Mouse (Mus musculus) testis, adult 2 months (tissue): ENCODE measurements at regions not wholly inside any gene's neighbourhood (a gene's known extent, or its start where the extent isn't known, plus 50 kb on each side); places are given as distances from the start of the nearest gene placed in this dataset.

ENCODE experiments used
- H3K27ac ChIP-seq: fragments of 200-500 bp; 2 replicates; pipeline ENCODE4 v1.5.1; 2012; ENCODE audit warnings: low read depth, low read length; ENCODE audit not compliant: control insufficient read depth, insufficient read depth
- H3K27me3 ChIP-seq: fragments of 200-500 bp; 2 replicates; pipeline ENCODE4 v1.6.1; 2012; ENCODE audit warnings: mild to moderate bottlenecking, low read length, moderate library complexity; ENCODE audit not compliant: control insufficient read depth, insufficient read depth
- H3K36me3 ChIP-seq: fragments of 200-500 bp; 2 replicates; pipeline ENCODE4 v1.6.1; 2012; ENCODE audit warnings: mild to moderate bottlenecking, low read length; ENCODE audit not compliant: control insufficient read depth, insufficient read depth
- H3K4me1 ChIP-seq: fragments of 200-500 bp; 2 replicates; pipeline ENCODE4 v1.6.1; 2012; ENCODE audit warnings: low read length; ENCODE audit not compliant: control insufficient read depth, insufficient read depth
- H3K4me3 ChIP-seq: fragments of 200-500 bp; 2 replicates; pipeline ENCODE4 v1.5.1; 2012; ENCODE audit warnings: low read depth, mild to moderate bottlenecking, low read length, moderate library complexity, mixed read lengths; ENCODE audit not compliant: control insufficient read depth
- CTCF ChIP-seq: fragments of 200-500 bp; IDR thresholded peaks from 2 replicates; pipeline ENCODE4 v1.5.1; 2012; ENCODE audit warnings: low read depth, mild to moderate bottlenecking, inconsistent platforms, low read length, moderate library complexity; ENCODE audit not compliant: control insufficient read depth, insufficient read depth, insufficient replicate concordance
- POLR2A ChIP-seq: fragments of 200-500 bp; IDR thresholded peaks from 2 replicates; pipeline ENCODE4 v1.6.1; 2012; ENCODE audit warnings: low read depth, mild to moderate bottlenecking, inconsistent platforms, low read length, moderate library complexity; ENCODE audit not compliant: control insufficient read depth

- TF ChIP-seq POLR2A (no peak), CTCF (no peak)
- Histone ChIP-seq H3K4me1 (no peaks in the 10 kb centered on the region), H3K27ac (no peak overlapping the region), H3K36me3 (no peaks in the 10 kb centered on the region), H3K27me3 (no peaks in the 10 kb centered on the region), H3K4me3 (no peak overlapping the region)
Measured at GRCm38 (mm10) chr5:64486761-64487160, 316.4 kb upstream of the Klf3 start.

- H3K27me3 ChIP-seq = no peaks in the 10 kb centered on the region
- H3K4me3 ChIP-seq = no peak overlapping the region
- TF ChIP-seq CTCF = no peak
- TF ChIP-seq POLR2A = no peak
- H3K4me1 ChIP-seq = no peaks in the 10 kb centered on the region
- no peak overlapping the region for H3K27ac ChIP-seq
- H3K36me3 ChIP-seq = no peaks in the 10 kb centered on the region
Measured at GRCm38 (mm10) chr5:64487698-64488398, 315.3 kb upstream of the Klf3 start.

DNA sequence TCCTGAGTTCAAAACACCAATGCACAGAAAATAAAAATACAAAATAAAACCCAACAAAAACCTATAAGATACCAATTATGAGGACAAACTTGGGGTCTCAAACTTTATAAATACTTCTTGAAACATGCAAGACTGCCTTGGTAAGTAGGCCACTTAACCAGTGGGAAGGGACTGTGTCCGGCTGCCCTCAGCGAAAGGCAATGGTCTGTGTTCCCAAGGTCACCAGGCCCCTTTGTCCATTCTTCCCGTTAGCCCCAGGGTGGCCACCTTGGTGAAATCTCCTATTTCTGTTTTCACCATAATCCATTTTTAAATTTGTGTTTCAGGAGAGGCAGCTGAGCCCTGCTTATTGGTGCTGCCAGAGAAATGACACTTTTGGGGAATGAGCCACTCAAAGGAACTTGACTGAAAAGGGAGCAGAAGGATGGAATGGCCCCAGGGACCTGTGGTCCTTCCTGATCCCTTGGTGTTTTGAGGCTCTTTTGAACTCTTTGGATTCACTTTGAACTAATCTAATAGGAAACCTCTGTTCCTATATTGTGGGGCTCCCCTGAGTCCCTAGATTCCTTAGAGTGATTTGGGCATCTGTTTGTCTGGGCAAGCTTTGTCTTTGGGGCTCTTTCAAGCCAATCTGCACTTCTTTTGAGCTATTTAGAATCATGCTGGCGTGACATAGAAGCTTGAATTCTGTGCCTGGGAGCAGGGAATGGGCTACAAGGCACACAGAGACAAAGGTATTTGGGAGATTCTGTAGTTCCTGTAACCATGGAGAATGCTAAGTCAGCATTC lies 313.3 kb upstream of the Klf3 start:
- Histone ChIP-seq H3K36me3 (no peaks in the 10 kb centered on the region), H3K27me3 (no peaks in the 10 kb centered on the region), H3K4me3 (no peak overlapping the region), H3K4me1 (no peaks in the 10 kb centered on the region), H3K27ac (no peak overlapping the region)
- TF ChIP-seq POLR2A = no peak
- no peak for TF ChIP-seq CTCF

DNA sequence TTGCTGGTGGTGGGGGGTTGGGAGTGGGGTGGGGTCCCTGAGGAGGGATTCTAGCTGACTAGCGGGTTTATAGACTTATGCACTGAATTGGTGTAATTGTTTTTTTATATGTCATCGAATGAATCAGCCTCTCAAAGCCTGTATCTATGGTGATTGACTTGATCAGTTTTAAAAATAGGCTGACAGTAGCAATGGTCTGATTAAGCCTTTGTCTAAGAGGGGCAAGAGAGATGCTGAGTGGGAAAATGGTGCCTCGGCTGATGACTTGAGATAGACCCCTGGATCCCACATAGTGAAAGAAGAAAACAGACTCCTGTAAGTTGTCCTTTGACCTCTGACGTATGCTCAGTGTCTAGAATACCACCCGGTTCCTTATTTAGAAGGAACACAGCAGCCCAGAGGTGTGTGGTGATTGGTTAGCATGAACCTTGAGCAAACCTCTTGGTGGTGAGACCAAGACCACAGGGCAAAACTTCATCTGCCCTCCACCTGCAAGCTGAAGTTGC lies 312.7 kb upstream of the Klf3 start:
- no peaks in the 10 kb centered on the region for H3K4me1 ChIP-seq
- TF ChIP-seq CTCF (no peak), POLR2A (no peak)
- H3K27ac ChIP-seq = no peak overlapping the region
- peak overlapping the region; percentile 34 for H3K4me3 ChIP-seq
- H3K36me3 ChIP-seq = no peaks in the 10 kb centered on the region
- H3K27me3 ChIP-seq = no peaks in the 10 kb centered on the region

GRCm38 (mm10) chr5:64494429-64494828 lies 308.8 kb upstream of the Klf3 start:
- TF ChIP-seq CTCF (no peak), POLR2A (no peak)
- Histone ChIP-seq H3K27me3 (no peaks in the 10 kb centered on the region), H3K27ac (no peak overlapping the region), H3K4me1 (no peaks in the 10 kb centered on the region), H3K36me3 (no peaks in the 10 kb centered on the region), H3K4me3 (no peak overlapping the region)

DNA sequence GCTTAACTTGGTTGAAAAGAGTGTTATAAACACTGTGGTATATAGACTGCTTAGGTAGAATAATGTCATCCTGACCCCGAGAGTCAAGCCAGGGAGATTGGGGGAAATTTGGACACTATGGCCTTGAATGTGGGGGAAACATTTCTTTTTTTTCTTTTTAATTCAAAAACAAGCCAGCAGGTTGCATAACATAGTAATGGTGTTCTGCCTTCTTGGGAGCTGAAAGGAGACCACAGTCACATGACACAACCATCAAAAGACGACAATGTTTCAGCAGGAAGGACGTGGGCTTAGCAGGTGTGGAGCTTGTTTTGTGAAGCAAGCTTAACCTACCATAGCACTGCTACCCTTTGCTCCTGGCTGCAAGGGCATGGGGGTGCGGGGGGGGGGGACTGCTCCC lies 306.3 kb upstream of the Klf3 start:
- Histone ChIP-seq H3K4me1 (no peaks in the 10 kb centered on the region), H3K4me3 (no peak overlapping the region), H3K27me3 (no peaks in the 10 kb centered on the region), H3K36me3 (no peaks in the 10 kb centered on the region), H3K27ac (no peak overlapping the region)
- TF ChIP-seq CTCF (no peak), POLR2A (no peak)

DNA sequence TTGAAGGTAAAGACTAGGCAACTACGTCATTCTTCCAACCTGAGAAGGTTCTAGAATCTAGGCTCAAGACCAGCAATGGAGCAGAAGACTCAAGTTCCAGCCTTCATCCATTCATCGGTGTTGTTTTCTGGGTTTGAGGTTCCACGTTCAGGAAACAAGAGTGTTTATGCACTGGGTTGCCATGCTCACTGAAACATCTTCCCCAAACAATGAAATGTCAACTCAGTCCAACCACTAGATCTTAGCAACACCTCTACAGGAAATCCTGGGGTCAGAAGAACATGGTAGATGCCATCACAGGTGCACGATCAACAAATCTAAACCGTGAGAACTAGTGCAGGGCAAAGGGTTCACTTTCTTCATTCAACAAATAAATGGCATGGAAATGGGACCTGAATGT lies 304.8 kb upstream of the Klf3 start:
- TF ChIP-seq CTCF (no peak), POLR2A (no peak)
- H3K4me1 ChIP-seq = no peaks in the 10 kb centered on the region
- no peaks in the 10 kb centered on the region for H3K27me3 ChIP-seq
- no peak overlapping the region for H3K4me3 ChIP-seq
- H3K36me3 ChIP-seq = no peaks in the 10 kb centered on the region
- H3K27ac ChIP-seq = no peak overlapping the region
